Mouse (Mus musculus) stomach, embryonic 16.5 days (tissue): Measurements from ENCODE around the gene Reg3d. TPM values are rescaled to one million over a fixed set of nuclear protein-coding genes. Genes with fewer than 3 reads are reported as not detected.
A peak's percentile ranks its signal among the peaks of the same experiment; 100 is the strongest.
"Not testable (repeated sequence)": the region's sequence is repeated elsewhere in the genome, so short reads cannot be mapped to it uniquely, and the experiment has no call there.

Source experiments
- ATAC-seq: fragments of 200-750 bp; cut with Nextera tagmentation; 2 replicates; pipeline ENCODE4 v1.8.0; 2017; ENCODE audit warnings: moderate number of reproducible peaks, moderate TSS enrichment; ENCODE audit not compliant: insufficient read depth, low FRiP score
- H3K27ac ChIP-seq: fragments of 300-500 bp; sonication (generic); 2 replicates; pipeline ENCODE4 v1.5.1; 2014; ENCODE audit warnings: low read length
- H3K27me3 ChIP-seq: fragments of 300-500 bp; sonication (generic); 2 replicates; pipeline ENCODE4 v1.6.1; 2014; ENCODE audit warnings: low read length, control low read depth, mixed read lengths; ENCODE audit not compliant: control insufficient read depth, insufficient read depth
- H3K36me3 ChIP-seq: fragments of 300-500 bp; sonication (generic); 2 replicates; pipeline ENCODE4 v1.6.1; 2014; ENCODE audit warnings: low read length; ENCODE audit not compliant: control insufficient read depth, insufficient read depth
- H3K4me1 ChIP-seq: fragments of 300-500 bp; sonication (generic); 2 replicates; pipeline ENCODE4 v1.6.1; 2014; ENCODE audit warnings: low read length, control low read depth, mixed read lengths; ENCODE audit not compliant: control insufficient read depth, insufficient read depth
- H3K4me2 ChIP-seq: fragments of 300-500 bp; sonication (generic); 2 replicates; pipeline ENCODE4 v1.6.1; 2014; ENCODE audit warnings: low read depth, low read length, mixed read lengths
- H3K4me3 ChIP-seq: fragments of 300-500 bp; sonication (generic); replicated peaks from 2 replicates; pipeline ENCODE4 v1.5.1; 2014; ENCODE audit warnings: mild to moderate bottlenecking, low read length
- H3K9ac ChIP-seq: fragments of 300-500 bp; sonication (generic); 2 replicates; pipeline ENCODE4 v1.6.1; 2014; ENCODE audit warnings: low read length
- H3K9me3 ChIP-seq: fragments of 300-500 bp; sonication (generic); replicated peaks from 2 replicates; pipeline ENCODE4 v1.6.1; 2016; ENCODE audit warnings: low read length, control low read depth; ENCODE audit not compliant: control insufficient read depth
- WGBS: fragments of 180-500 bp; shearing (Covaris S2); extraction: QIAGEN DNeasy Blood & Tissue Kit; methylation state at CpG from one replicate; pipeline ENCODE4 v1.1.7; 2014; 5-methylcytosine and 5-hydroxymethylcytosine counted together
- polyA plus RNA-seq: library from polyadenylated mRNA; unstranded; fragments of >200 nt; fragmentation: Nextera tagmentation; extraction: Ambion mirVana; gene quantifications from 2 replicates; pipeline ENCODE4 v1.2.1, GENCODE M21; 2015

The Reg3d gene
- 2.1 and 3.1 TPM in 2 replicates for polyA plus RNA-seq

DNA sequence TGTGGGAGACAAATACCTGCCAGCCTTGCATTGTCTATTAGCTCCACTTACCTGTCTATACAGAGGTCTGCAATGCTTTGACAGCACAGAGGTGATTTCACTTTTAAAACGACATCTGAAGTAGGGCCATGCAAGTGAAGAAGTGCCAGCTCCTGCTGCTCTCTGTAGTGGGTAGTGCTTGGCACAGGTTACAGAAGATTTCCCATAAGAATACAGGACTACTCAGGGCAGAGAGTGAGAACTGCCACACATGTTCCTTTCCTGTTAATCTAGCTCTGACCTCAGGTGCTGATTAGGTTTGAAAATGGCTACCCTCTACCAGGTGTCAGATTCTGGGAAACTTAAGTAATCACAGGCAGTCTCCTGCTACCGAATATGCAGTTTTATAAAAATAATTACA is at the start of gene Reg3d:
Gene Reg3d (minus strand): TSS at position 101 of the 400 bp plus-strand sequence.
- H3K27me3 ChIP-seq: no peaks in the 10 kb centered on the region
- 60% methylated on average over 2 of the region's 2 CpGs for WGBS
- H3K9me3 ChIP-seq: no peaks in the 10 kb centered on the region
- H3K4me3 ChIP-seq: no peak within 1 kb of the TSS
- ATAC-seq: no peak
- no peak within 1 kb of the TSS for H3K4me2 ChIP-seq
- H3K36me3 ChIP-seq: no peaks in the 10 kb centered on the region
- H3K9ac ChIP-seq: no peak within 1 kb of the TSS
- no peak within 1 kb of the TSS for H3K27ac ChIP-seq
- no peaks in the 10 kb centered on the region for H3K4me1 ChIP-seq

DNA sequence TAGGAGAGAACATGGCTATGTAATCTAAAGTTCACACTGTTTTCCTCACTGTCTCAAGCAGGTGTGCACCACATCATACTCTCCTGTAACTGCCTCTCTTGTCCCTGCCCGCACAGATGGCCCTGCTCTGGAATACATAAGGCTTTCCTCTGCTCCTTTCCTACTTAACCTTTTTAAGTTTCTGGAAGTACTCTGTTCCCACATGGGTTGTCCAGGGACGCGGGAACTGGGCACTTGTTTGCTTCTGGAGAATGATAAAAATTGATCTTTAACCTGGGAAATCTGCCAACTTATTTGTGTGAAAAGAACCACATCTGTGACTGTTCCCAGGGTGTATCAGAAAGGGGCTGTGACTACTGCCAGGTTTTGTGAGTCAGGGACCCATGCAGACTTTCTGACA is 46.8 kb upstream of the Reg3d start:
- H3K9me3 ChIP-seq: no peaks in the 10 kb centered on the region
- H3K27me3 ChIP-seq: no peaks in the 10 kb centered on the region
- H3K36me3 ChIP-seq: no peaks in the 10 kb centered on the region
- peak; percentile 50; the same call in 1 of the 2 replicates for ATAC-seq
- 56% methylated on average over 3 of the region's 3 CpGs for WGBS
- H3K4me3 ChIP-seq: no peak overlapping the region
- no peak overlapping the region for H3K27ac ChIP-seq
- H3K4me1 ChIP-seq: no peaks in the 10 kb centered on the region
- H3K4me2 ChIP-seq: no peak overlapping the region
- no peak overlapping the region for H3K9ac ChIP-seq

DNA sequence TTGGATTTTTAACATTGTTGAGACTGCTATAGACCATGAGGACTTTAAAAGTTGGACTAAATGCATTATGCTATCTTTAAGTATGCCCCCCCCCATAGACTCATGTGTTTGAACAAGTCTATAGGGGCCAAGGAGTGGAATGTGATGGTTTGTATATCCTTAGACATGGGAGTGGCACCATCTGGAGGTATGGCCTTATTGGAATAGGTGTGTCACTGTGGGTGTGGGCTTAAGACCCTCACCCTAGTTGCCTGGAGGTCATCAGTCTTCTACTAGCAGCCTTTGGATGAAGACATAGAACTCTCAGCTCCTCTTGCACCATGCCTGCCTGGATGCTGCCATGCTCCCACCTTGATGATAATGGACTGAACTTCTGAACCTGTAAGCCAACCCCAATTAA is 43.7 kb upstream of the Reg3d start, which contains the start of gene Reg1:
Gene Reg1 (plus strand): TSS at position 301 of the 400 bp plus-strand sequence.
- not testable (repeated sequence) for H3K36me3 ChIP-seq, H3K27me3 ChIP-seq, H3K4me1 ChIP-seq, ATAC-seq, H3K4me3 ChIP-seq, H3K9me3 ChIP-seq, H3K4me2 ChIP-seq, H3K9ac ChIP-seq, H3K27ac ChIP-seq

DNA sequence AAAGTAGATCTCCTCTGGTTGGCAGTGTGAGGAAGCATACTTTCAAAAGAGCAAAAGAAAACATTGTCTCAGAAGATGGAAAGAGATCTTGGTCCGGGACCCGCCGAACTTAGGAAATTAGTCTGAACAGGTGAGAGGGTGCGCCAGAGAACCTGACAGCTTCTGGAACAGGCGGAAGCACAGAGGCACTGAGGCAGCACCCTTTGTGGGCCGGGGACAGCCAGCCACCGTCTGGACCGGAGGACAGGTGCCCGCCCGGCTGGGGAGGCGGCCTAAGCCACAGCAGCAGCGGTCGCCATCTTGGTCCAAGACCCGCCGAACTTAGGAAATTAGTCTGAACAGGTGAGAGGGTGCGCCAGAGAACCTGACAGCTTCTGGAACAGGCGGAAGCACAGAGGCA is 16.7 kb upstream of the Reg3d start, which contains the start of gene Reg2:
Gene Reg2 (plus strand): TSS at position 301 of the 400 bp plus-strand sequence.
- not testable (repeated sequence) for H3K9ac ChIP-seq, H3K27me3 ChIP-seq, H3K36me3 ChIP-seq, H3K9me3 ChIP-seq, H3K4me1 ChIP-seq, H3K4me2 ChIP-seq, ATAC-seq, H3K4me3 ChIP-seq, H3K27ac ChIP-seq
- WGBS: 98% methylated on average over 4 of the region's 17 CpGs

DNA sequence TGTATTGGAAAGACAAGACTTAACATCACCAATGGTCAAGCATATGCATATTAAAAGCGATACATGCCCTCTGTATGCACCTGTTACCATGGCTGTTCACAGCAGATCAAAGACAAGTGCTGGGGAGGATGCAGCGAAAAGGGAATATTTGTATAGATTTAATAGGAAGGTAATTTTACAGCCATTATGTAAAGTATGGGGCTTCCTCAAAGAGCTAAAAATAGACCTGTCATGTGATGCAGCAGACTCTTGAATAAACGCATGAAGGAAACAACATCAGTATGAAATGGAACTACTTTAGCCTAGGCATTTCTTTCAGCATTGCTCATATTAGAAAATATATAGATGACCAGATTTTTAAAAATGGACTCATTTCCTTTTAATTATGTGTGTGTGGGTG is 6.9 kb upstream of the Reg3d start:
- H3K27ac ChIP-seq: no peak overlapping the region
- WGBS: 86% methylated on average over 3 of the region's 3 CpGs
- H3K4me1 ChIP-seq: no peaks in the 10 kb centered on the region
- no peaks in the 10 kb centered on the region for H3K36me3 ChIP-seq
- no peak overlapping the region for H3K9ac ChIP-seq
- H3K4me2 ChIP-seq: no peak overlapping the region
- ATAC-seq: no peak
- H3K9me3 ChIP-seq: no peaks in the 10 kb centered on the region
- no peaks in the 10 kb centered on the region for H3K27me3 ChIP-seq
- no peak overlapping the region for H3K4me3 ChIP-seq

DNA sequence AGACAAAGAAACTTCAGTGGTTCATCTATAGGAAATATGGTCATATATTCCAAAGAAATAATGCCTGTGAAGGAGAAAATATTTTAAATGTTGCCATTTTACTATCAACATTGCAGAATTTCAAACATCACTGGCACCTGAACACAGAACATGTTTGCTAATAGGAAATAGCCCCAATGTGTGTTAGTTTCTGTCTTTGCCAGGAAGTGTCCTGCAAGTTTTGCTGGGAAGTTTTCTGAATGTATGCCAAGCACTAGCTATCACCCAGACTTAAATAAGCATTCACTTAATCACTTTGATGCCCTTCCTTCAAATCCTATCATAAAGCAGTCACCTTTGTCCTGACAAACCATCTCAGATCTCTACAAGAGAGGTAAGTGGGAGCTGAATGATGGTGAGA is 1.7 kb upstream of the Reg3d start, which contains the start of gene Reg3a:
Gene Reg3a (plus strand): TSS at position 301 of the 400 bp plus-strand sequence.
- Histone ChIP-seq H3K36me3 (no peaks in the 10 kb centered on the region), H3K4me1 (no peaks in the 10 kb centered on the region), H3K9me3 (no peaks in the 10 kb centered on the region), H3K9ac (no peak within 1 kb of the TSS), H3K4me3 (no peak within 1 kb of the TSS), H3K27ac (no peak within 1 kb of the TSS), H3K27me3 (no peaks in the 10 kb centered on the region), H3K4me2 (no peak within 1 kb of the TSS)
- ATAC-seq: no peak

DNA sequence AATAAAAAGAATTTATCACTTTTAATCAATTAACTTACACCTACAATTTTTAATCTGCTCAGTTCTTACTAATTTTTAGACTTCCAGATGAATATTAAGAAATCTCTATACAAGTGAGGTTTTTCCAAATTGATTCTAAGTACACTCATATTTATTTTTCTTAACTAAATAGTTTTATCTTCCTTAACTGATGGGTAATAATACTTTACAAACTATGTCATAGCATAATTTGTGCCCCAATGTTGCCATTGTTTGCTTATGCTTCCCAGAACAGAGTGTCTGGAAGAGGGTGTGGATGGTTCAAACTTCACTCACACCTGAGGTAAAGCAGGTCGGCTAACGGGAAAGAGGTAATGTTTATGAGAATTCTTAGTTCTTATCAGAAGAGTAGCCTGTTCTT is 8.3 kb downstream of the Reg3d start, which contains the start of gene Reg3b:
Gene Reg3b (plus strand): TSS at position 301 of the 400 bp plus-strand sequence.
- Histone ChIP-seq H3K4me1 (no peaks in the 10 kb centered on the region), H3K27ac (no peak within 1 kb of the TSS), H3K36me3 (no peaks in the 10 kb centered on the region), H3K27me3 (no peaks in the 10 kb centered on the region), H3K9ac (no peak within 1 kb of the TSS), H3K4me3 (no peak within 1 kb of the TSS), H3K9me3 (no peaks in the 10 kb centered on the region), H3K4me2 (no peak within 1 kb of the TSS)
- 65% methylated on average over 2 of the region's 2 CpGs for WGBS
- no peak for ATAC-seq

DNA sequence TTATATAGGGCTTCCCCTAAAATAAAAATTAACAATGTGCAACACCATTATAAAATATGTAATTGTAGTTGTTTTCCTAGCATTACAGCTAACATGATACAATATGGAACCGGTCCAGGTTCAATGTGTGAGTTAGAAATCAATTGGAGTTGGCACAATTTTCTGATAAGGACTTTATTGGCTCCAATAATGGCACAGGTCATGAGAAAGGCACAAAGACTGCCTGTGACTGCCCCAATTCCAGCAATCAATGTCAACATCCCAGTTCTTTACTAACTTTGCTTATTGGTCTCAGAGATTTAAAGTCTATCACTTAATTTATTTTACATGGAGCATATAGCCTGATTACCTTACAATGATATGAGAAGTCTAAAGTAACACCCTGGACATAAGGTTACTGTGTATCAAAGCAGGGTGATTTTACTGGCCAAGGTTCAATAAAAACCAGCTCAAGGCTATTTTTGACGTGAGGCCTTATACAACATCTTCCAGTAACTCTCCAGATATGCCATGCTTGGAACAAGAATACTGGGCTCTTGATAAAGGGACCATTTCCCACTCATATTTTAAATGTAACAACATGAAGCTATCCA is 16.6 kb downstream of the Reg3d start:
- WGBS: 54% methylated on average over 2 of the region's 2 CpGs
- Histone ChIP-seq H3K27me3 (no peaks in the 10 kb centered on the region), H3K9me3 (no peaks in the 10 kb centered on the region), H3K36me3 (no peaks in the 10 kb centered on the region), H3K4me1 (no peaks in the 10 kb centered on the region), H3K27ac (no peak overlapping the region), H3K9ac (no peak overlapping the region), H3K4me2 (no peak overlapping the region), H3K4me3 (no peak overlapping the region)
- no peak for ATAC-seq

DNA sequence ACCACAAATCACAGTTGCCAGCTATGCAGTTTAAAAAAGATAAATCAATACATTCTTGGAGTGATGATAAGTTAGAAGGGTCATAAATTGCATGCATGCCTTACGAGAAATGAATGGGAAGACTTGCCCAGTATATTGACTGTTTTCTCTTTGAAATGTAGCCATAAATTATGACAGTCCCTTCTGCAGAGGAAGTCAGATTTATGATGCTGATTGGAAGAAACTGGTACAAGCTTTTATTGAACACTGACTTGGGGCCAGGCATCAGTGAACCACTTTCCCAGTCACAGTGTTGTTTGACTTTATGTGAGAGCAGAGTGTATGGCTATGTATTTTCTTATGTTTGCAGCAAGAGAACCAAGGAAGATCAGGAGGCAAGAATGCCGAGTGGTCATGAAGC is 37.0 kb downstream of the Reg3d start:
- 55% methylated on average over 2 of the region's 2 CpGs for WGBS
- H3K9ac ChIP-seq: no peak overlapping the region
- H3K27me3 ChIP-seq: no peaks in the 10 kb centered on the region
- no peaks in the 10 kb centered on the region for H3K4me1 ChIP-seq
- no peaks in the 10 kb centered on the region for H3K36me3 ChIP-seq
- no peak for ATAC-seq
- H3K4me2 ChIP-seq: no peak overlapping the region
- H3K9me3 ChIP-seq: no peaks in the 10 kb centered on the region
- H3K27ac ChIP-seq: no peak overlapping the region
- H3K4me3 ChIP-seq: no peak overlapping the region
